Mouse (Mus musculus): ENCODE results near the gene Hspg2. TPM values are rescaled to one million over a fixed set of nuclear protein-coding genes. Genes with fewer than 3 reads are reported as not detected.

Gene Hspg2
- polyA plus RNA-seq, 1 experiment from 2014 or later: 52.0 TPM

GRCm38 (mm10) chr4:137500953-137501352 lies 32.4 kb downstream of the Hspg2 start:
- DNase-seq (ENCODE audit: low spot score): no peak
- Histone ChIP-seq H3K4me3 (no peak overlapping the region), H3K9me3 (no peaks in the 10 kb centered on the region), H3K36me3 (peaks cover 68% of the 10 kb centered on the region), H3K27me3 (ENCODE audit: insufficient read depth, poor library complexity, severe bottlenecking) (no peaks in the 10 kb centered on the region), H3K27ac (no peak overlapping the region), H3K4me1 (peaks cover 79% of the 10 kb centered on the region)
- 65% methylated on average over 5 of the region's 5 CpGs for whole genome bisulfite sequencing

DNA sequence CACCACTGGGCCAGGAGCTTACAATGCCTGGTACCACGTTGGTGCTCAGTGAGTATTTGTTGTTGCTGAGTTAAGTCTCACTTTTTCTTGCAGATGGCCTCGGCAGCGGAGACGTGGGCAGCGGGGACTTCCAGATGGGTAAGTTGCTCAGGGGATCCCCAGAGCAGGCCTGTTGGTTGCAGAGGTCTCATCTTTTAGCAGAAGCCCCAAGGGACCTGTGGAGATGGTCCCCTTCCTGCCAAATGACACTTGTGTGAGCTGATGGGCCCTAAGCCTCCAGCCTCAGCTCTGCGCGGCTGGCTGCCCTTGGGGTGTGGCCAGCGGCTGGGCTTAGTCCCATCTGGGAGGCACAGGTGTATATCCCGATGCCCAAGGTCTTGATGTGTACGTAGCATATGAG lies 33.6 kb downstream of the Hspg2 start:
- 86% methylated on average over 10 of the region's 10 CpGs for WGBS
- DNase-seq (ENCODE audit: low spot score): no peak
- no peak overlapping the region for H3K4me3 ChIP-seq
- H3K27ac ChIP-seq: no peak overlapping the region
- H3K9me3 ChIP-seq: no peaks in the 10 kb centered on the region
- peaks cover 67% of the 10 kb centered on the region for H3K4me1 ChIP-seq
- peaks cover 76% of the 10 kb centered on the region for H3K36me3 ChIP-seq
- no peaks in the 10 kb centered on the region for H3K27me3 ChIP-seq (ENCODE audit: insufficient read depth, poor library complexity, severe bottlenecking)

GRCm38 (mm10) chr4:137502801-137503200 lies 34.2 kb downstream of the Hspg2 start:
- Histone ChIP-seq H3K4me3 (no peak overlapping the region), H3K27ac (peak overlapping the region; percentile 56; the same call in 1 of the 2 replicates), H3K4me1 (peaks cover 60% of the 10 kb centered on the region), H3K9me3 (no peaks in the 10 kb centered on the region), H3K36me3 (peaks cover 78% of the 10 kb centered on the region), H3K27me3 (ENCODE audit: insufficient read depth, poor library complexity, severe bottlenecking) (no peaks in the 10 kb centered on the region)
- 78% methylated on average over 7 of the region's 7 CpGs for WGBS
- DNase-seq (ENCODE audit: low spot score): no peak

DNA sequence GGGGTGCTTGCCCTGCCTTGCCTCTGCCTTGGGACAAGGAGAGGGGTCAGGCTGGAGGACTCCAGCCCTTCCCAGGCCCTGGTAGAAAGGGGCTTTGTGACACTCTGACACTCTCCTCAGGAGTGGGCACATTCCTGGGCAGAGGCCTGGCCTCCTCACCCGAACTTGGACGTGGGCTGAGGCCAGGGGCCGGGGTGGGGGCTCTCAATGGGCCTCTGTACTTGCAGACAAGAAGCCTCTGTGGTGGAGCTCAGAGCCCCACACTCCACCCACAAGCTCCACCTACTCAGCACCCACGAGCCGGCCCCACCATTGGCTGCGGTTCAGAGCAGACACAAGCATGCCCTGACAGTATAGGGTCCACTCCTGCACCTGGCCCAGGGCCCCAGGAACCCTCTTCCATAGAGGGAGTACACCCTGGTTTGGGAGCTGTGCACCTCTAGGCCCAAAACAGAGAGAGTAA lies 35.0 kb downstream of the Hspg2 start:
- H3K4me1 ChIP-seq: peaks cover 53% of the 10 kb centered on the region
- 75% methylated on average over 6 of the region's 6 CpGs for WGBS
- H3K27ac ChIP-seq: peak overlapping the region; percentile 37; the same call in 1 of the 2 replicates
- no peaks in the 10 kb centered on the region for H3K9me3 ChIP-seq
- peaks cover 85% of the 10 kb centered on the region for H3K36me3 ChIP-seq
- no peaks in the 10 kb centered on the region for H3K27me3 ChIP-seq (ENCODE audit: insufficient read depth, poor library complexity, severe bottlenecking)
- H3K4me3 ChIP-seq: no peak overlapping the region
- DNase-seq (ENCODE audit: low spot score): no peak

GRCm38 (mm10) chr4:137506629-137507028 lies 38.1 kb downstream of the Hspg2 start:
- 84% methylated on average over 10 of the region's 10 CpGs for WGBS
- peaks cover 25% of the 10 kb centered on the region for H3K4me1 ChIP-seq
- H3K36me3 ChIP-seq: peaks cover 97% of the 10 kb centered on the region
- no peak for DNase-seq (ENCODE audit: low spot score)
- no peak overlapping the region for H3K4me3 ChIP-seq
- H3K9me3 ChIP-seq: no peaks in the 10 kb centered on the region
- no peak overlapping the region for H3K27ac ChIP-seq
- no peaks in the 10 kb centered on the region for H3K27me3 ChIP-seq (ENCODE audit: insufficient read depth, poor library complexity, severe bottlenecking)

GRCm38 (mm10) chr4:137509528-137509927 lies 41.0 kb downstream of the Hspg2 start:
- H3K27me3 ChIP-seq (ENCODE audit: insufficient read depth, poor library complexity, severe bottlenecking): no peaks in the 10 kb centered on the region
- peaks cover 3% of the 10 kb centered on the region; the same call in 1 of the 2 replicates for H3K4me1 ChIP-seq
- no peak overlapping the region for H3K27ac ChIP-seq
- 76% methylated on average over 9 of the region's 9 CpGs for WGBS
- peaks cover 97% of the 10 kb centered on the region for H3K36me3 ChIP-seq
- H3K4me3 ChIP-seq: no peak overlapping the region
- H3K9me3 ChIP-seq: no peaks in the 10 kb centered on the region
- no peak for DNase-seq (ENCODE audit: low spot score)

DNA sequence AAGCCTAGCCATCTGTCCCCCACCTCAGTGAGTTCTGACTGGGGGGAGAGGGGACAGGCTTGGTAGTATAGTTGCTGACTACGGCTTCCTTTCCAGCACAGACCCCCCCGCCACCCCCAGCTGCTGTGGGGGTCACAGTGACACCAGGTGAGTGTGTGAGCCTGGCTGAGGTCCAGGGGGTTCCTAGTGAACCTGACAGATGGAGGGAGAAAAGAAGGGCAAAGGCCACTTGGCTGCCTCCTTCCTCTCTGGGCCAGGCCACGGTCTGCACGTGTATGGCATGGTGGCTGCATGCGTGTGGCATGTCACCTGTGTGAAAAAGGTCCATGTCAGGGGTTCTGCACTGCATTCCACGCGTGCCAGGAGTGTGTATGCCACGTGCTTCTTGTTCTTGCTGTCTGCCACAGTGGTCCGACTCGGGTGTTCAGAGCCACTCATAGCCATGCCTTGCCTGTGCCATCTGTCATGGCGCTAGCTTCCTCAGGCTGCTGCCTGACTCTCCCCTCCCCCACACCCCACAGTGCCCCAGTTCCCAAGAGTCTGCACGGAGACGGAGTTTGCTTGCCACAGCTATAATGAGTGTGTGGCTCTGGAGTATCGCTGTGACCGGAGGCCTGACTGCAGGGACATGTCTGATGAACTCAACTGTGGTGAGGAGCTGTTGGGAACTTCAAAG lies 41.6 kb downstream of the Hspg2 start:
- Histone ChIP-seq H3K9me3 (no peaks in the 10 kb centered on the region), H3K36me3 (peaks cover 95% of the 10 kb centered on the region), H3K4me3 (no peak overlapping the region), H3K4me1 (peaks cover 3% of the 10 kb centered on the region; the same call in 1 of the 2 replicates), H3K27me3 (ENCODE audit: insufficient read depth, poor library complexity, severe bottlenecking) (no peaks in the 10 kb centered on the region), H3K27ac (no peak overlapping the region)
- 88% methylated on average over 15 of the region's 15 CpGs for WGBS
- DNase-seq (ENCODE audit: low spot score): no peak

GRCm38 (mm10) chr4:137512897-137513296 lies 44.3 kb downstream of the Hspg2 start:
- 85% methylated on average over 6 of the region's 6 CpGs for WGBS
- H3K36me3 ChIP-seq: peaks cover 98% of the 10 kb centered on the region

DNA sequence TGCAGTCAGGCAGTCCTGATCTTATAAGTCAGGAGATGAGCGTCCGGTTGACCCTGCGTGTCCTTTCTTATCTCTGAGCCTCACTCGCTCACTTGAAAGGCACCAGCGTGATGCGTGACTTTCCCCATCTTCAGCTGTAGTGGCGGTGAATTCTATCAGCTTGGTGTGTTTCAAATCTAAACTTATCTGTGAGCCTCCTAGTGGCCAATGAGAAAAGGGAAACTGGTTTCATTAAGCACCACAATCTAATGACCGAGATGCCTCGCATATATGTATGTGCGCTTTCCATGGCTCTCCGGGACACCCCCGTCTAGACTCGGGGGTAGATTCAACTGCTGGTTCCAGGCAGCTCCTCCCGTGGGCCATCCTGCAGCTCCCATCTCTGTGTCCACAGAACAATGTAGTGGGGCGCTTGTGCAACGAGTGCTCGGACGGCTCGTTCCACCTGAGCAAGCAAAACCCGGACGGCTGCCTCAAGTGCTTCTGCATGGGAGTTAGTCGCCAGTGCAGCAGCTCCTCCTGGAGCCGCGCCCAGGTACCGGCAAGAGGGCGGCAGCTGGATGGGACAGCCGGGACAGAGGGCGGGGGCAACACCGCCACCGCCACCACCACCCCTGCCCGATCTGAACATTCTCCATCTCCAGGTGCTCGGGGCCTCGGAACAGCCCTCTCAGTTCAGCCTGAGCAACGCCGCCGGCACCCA lies 49.6 kb downstream of the Hspg2 start:
- no peak for DNase-seq (ENCODE audit: low spot score)
- WGBS: 74% methylated on average over 36 of the region's 36 CpGs
- no peak overlapping the region for H3K4me3 ChIP-seq
- H3K4me1 ChIP-seq: 0 out of 2 replicates have a peak, but pooled peaks cover 6% of the 10 kb centered on the region
- no peak overlapping the region for H3K27ac ChIP-seq
- H3K9me3 ChIP-seq: no peaks in the 10 kb centered on the region
- H3K27me3 ChIP-seq (ENCODE audit: insufficient read depth, poor library complexity, severe bottlenecking): no peaks in the 10 kb centered on the region
- peaks cover 98% of the 10 kb centered on the region for H3K36me3 ChIP-seq

More at GRCm38 (mm10) chr4:137512897-137513296, 44.3 kb downstream of the Hspg2 start:
- H3K9me3 ChIP-seq: no peaks in the 10 kb centered on the region
- H3K4me1 ChIP-seq: peaks cover 9% of the 10 kb centered on the region; the same call in 1 of the 2 replicates
- no peak overlapping the region for H3K27ac ChIP-seq
- no peaks in the 10 kb centered on the region for H3K27me3 ChIP-seq (ENCODE audit: insufficient read depth, poor library complexity, severe bottlenecking)
- H3K4me3 ChIP-seq: no peak overlapping the region
- DNase-seq (ENCODE audit: low spot score): no peak

DNA sequence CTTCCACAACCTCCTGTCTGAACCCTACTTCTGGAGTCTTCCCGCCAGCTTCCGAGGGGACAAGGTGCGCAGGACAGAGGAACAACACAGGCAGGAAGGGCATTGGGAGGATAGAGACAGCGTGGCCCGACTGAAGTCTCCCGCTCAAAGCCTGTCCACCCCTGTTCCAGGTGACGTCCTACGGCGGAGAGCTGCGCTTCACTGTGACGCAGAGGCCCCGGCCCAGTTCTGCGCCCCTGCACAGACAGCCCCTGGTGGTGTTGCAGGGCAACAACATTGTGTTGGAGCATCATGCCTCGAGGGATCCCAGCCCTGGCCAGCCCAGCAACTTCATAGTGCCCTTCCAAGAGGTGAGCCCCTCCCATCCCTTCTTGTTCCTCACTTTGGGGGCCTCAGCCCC lies 50.2 kb downstream of the Hspg2 start:
- 94% methylated on average over 14 of the region's 14 CpGs for WGBS
- DNase-seq (ENCODE audit: low spot score): no peak
- H3K4me1 ChIP-seq: 0 out of 2 replicates have a peak, but pooled peaks cover 6% of the 10 kb centered on the region
- no peaks in the 10 kb centered on the region for H3K27me3 ChIP-seq (ENCODE audit: insufficient read depth, poor library complexity, severe bottlenecking)
- H3K27ac ChIP-seq: 0 out of 2 replicates have a peak overlapping the region, but pooled peaks have one; percentile 10
- H3K9me3 ChIP-seq: no peaks in the 10 kb centered on the region
- peaks cover 98% of the 10 kb centered on the region for H3K36me3 ChIP-seq
- no peak overlapping the region for H3K4me3 ChIP-seq

DNA sequence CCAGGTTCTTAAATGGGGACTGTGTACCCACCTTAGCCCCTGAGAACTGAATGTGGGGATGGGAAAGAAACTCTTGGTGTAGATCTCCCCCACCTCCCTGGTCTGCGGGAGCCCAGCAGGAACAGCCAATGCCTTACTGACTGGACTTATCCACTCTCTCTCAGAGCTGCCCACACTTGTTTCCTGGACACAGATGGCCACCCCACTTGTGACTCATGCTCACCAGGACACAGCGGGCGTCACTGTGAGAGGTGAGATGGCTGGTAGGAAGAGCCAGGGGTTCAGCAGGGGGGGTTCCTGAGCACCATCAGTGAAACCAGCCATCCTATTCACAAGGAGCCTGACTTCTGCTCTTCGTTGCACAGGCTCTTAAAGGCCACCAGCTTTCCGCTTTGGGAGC lies 51.8 kb downstream of the Hspg2 start:
- Histone ChIP-seq H3K4me1 (0 out of 2 replicates have a peak, but pooled peaks cover 6% of the 10 kb centered on the region), H3K4me3 (no peak overlapping the region), H3K36me3 (peaks cover 100% of the 10 kb centered on the region), H3K27me3 (ENCODE audit: insufficient read depth, poor library complexity, severe bottlenecking) (no peaks in the 10 kb centered on the region), H3K9me3 (no peaks in the 10 kb centered on the region), H3K27ac (no peak overlapping the region)
- WGBS: 86% methylated on average over 5 of the region's 5 CpGs
- DNase-seq (ENCODE audit: low spot score): no peak

DNA sequence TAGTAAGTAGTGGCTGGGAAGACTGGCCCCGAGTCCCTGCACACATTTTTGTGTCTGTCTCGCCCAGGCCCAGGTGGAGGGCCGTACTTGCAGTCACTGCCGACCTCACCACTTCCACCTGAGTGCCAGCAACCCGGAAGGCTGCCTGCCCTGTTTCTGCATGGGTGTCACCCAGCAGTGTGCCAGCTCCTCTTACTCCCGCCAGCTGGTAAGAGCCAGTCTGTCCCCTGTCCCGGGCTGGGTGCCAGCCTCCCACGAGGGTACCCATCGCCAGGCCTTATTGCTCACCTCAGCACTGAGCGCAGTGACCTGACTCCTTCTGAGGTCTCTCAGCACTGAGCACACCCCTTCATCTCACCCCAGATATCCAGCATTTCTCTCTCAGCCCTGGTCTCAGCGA lies 53.4 kb downstream of the Hspg2 start:
- peaks cover 99% of the 10 kb centered on the region for H3K36me3 ChIP-seq
- H3K4me1 ChIP-seq: 0 out of 2 replicates have a peak, but pooled peaks cover 6% of the 10 kb centered on the region
- no peaks in the 10 kb centered on the region for H3K27me3 ChIP-seq (ENCODE audit: insufficient read depth, poor library complexity, severe bottlenecking)
- H3K27ac ChIP-seq: no peak overlapping the region
- 90% methylated on average over 11 of the region's 11 CpGs for WGBS
- no peak for DNase-seq (ENCODE audit: low spot score)
- no peak overlapping the region for H3K4me3 ChIP-seq
- no peaks in the 10 kb centered on the region for H3K9me3 ChIP-seq

DNA sequence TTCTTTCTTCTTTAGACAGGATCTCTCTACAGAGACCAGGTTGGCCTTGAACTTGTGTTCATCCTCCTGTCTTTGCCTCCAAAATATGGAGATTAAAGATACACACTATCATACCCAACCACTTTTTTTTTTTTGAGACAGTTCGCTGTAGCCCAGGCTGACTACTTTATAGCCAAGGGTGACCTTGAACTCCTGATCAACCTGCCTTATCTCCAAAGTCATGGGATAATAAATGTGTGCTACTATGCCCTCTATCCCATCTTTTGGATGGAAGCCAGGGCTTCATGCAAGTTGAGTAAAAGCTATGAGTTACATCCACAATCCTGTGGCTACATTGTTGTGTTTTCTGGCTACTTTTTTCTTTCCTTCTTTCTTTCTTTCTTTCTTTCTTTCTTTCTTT lies 56.9 kb downstream of the Hspg2 start:
- no peak overlapping the region for H3K4me3 ChIP-seq
- 87% methylated on average over 1 of the region's 1 CpGs for WGBS
- H3K4me1 ChIP-seq: no peaks in the 10 kb centered on the region
- DNase-seq (ENCODE audit: low spot score): no peak
- no peaks in the 10 kb centered on the region for H3K27me3 ChIP-seq (ENCODE audit: insufficient read depth, poor library complexity, severe bottlenecking)
- H3K9me3 ChIP-seq: no peaks in the 10 kb centered on the region
- H3K27ac ChIP-seq: no peak overlapping the region
- H3K36me3 ChIP-seq: peaks cover 99% of the 10 kb centered on the region
